Mouse (Mus musculus) testis, postnatal 14 days (tissue): ENCODE results near the gene 1700012B07Rik.

Source experiments
- DNase-seq: peaks from one replicate; pipeline ENCODE4 v3.0.0; 2021; ENCODE audit warnings: low spot score

Gene 1700012B07Rik

GRCm38 (mm10) chr11:109751636-109752603, 75.9 kb downstream of the 1700012B07Rik start:
- no peak for DNase-seq

DNA sequence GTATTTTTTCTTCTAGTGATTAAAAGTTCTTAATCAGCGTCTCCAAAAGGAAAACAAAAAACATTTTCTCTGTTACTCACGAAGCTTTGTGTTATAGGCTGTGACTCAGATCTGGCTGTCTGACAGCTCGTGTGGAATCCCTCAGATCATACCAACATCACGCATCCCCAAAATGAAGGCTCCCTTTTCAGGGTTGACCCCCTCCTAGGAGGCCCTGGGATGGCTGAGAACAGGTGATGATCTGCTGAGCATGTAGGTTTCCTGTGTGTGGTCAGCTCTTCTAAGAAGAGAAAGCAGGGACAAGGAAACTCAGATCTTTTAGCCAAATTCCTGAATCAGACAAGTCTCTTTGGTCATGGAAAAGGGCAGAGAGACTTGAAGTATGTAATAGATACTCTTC, 82.6 kb downstream of the 1700012B07Rik start:
- DNase-seq = no peak

DNA sequence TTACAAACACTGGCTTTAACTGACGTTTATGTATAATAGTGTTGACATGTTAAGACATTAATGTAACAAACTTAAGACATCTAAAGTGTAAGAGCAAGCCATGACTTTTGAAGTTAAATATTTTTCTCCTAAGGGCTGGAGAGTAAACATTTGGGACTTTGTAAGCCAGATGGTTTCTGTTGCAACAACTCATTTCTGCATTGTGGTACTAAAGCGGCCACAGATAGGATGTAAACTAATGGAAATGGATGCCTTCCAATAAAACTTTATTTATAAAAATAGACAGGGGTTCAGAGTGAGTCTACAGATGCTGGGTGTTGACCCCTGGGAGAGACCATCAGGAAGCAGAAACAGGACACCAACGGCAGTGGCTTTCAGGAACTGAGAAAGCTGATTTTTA, 89.9 kb downstream of the 1700012B07Rik start:
- no peak for DNase-seq
